Mouse (Mus musculus) MEL (cell line): ENCODE measurements at regions not wholly inside any gene's neighbourhood (a gene's known extent, or its start where the extent isn't known, plus 50 kb on each side); places are given as distances from the start of the nearest gene placed in this dataset.

Experiments
- DNase-seq: peaks from one replicate; pipeline ENCODE4 v3.0.0; 2011; ENCODE audit warnings: low read depth, low spot score
- H3K27ac ChIP-seq: 2 replicates; pipeline ENCODE4 v1.5.1; 2012; ENCODE audit warnings: low read depth, mild to moderate bottlenecking, control low read depth, low read length, moderate library complexity; ENCODE audit not compliant: control insufficient read depth
- H3K27me3 ChIP-seq, 2 experiments: fragments of 150-350 bp in 1 of 2; sonication (generic) in 1 of 2; 2 replicates each; pipeline ENCODE4 v1.6.1; 2012; ENCODE audit warnings: low read length in 2 of 2, mild to moderate bottlenecking in 2 of 2, improper control_type of control experiment in 1 of 2, moderate library complexity in 1 of 2; ENCODE audit not compliant: insufficient read depth in 2 of 2, control insufficient read depth in 1 of 2
- H3K36me3 ChIP-seq, 2 experiments: 2 replicates each; pipeline ENCODE4 v1.6.1; 2012 to 2014; ENCODE audit warnings: low read length in 2 of 2, improper control_type of control experiment in 1 of 2, inconsistent platforms in 1 of 2, mild to moderate bottlenecking in 1 of 2; ENCODE audit not compliant: insufficient read depth in 2 of 2, control insufficient read depth in 1 of 2
- H3K4me1 ChIP-seq, 2 experiments: fragments of 150-350 bp in 1 of 2; sonication (generic) in 1 of 2; 2 replicates each; pipeline ENCODE4 v1.6.1; 2012; ENCODE audit warnings: low read length in 2 of 2, improper control_type of control experiment in 1 of 2, mild to moderate bottlenecking in 1 of 2; ENCODE audit not compliant: insufficient read depth in 2 of 2, control insufficient read depth in 1 of 2
- H3K4me3 ChIP-seq, 2 experiments: fragments of 150-350 bp in 1 of 2; sonication (generic) in 1 of 2; 2 replicates each; pipeline ENCODE4 v1.5.1; 2012; ENCODE audit warnings: low read depth in 2 of 2, low read length in 2 of 2, mild to moderate bottlenecking in 2 of 2, moderate library complexity in 2 of 2, control low read depth in 1 of 2, improper control_type of control experiment in 1 of 2; ENCODE audit not compliant: control insufficient read depth in 1 of 2, insufficient read depth in 1 of 2
- H3K79me2 ChIP-seq: 2 replicates; pipeline ENCODE4 v1.6.1; 2012; ENCODE audit warnings: mild to moderate bottlenecking, low read length, moderate library complexity; ENCODE audit not compliant: control insufficient read depth, poor library complexity, insufficient read depth
- H3K9ac ChIP-seq: 2 replicates; pipeline ENCODE4 v1.6.1; 2012; ENCODE audit warnings: low read depth, mild to moderate bottlenecking, control low read depth, low read length, moderate library complexity; ENCODE audit not compliant: control insufficient read depth, poor library complexity, severe bottlenecking
- H3K9me3 ChIP-seq: fragments of 150-350 bp; sonication (generic); replicated peaks from 2 replicates; pipeline ENCODE4 v1.6.1; 2012; ENCODE audit warnings: mild to moderate bottlenecking, low read length, improper control_type of control experiment, moderate library complexity; ENCODE audit not compliant: insufficient read depth
- BHLHE40 ChIP-seq: IDR thresholded peaks from 2 replicates; pipeline ENCODE4 v1.6.1; 2012; ENCODE audit warnings: low read depth, mild to moderate bottlenecking, inconsistent platforms, low read length, improper control_type of control experiment, borderline replicate concordance
- ELF1 ChIP-seq: IDR thresholded peaks from 2 replicates; pipeline ENCODE4 v1.6.1; 2014; ENCODE audit warnings: low read depth, mild to moderate bottlenecking, inconsistent platforms, low read length, improper control_type of control experiment, moderate library complexity
- EP300 ChIP-seq, 2 experiments: IDR thresholded peaks; 2 replicates each; pipeline ENCODE4 v1.6.1; 2011; ENCODE audit warnings: improper control_type of control experiment in 2 of 2, low read length in 2 of 2, low read depth in 1 of 2, mild to moderate bottlenecking in 1 of 2
- JUND ChIP-seq: IDR thresholded peaks from 2 replicates; pipeline ENCODE4 v1.6.1; 2011; ENCODE audit warnings: low read depth, mild to moderate bottlenecking, improper control_type of control experiment, low read length
- MAFK ChIP-seq: IDR thresholded peaks from 2 replicates; pipeline ENCODE4 v1.6.1; 2011; ENCODE audit warnings: low read depth, mild to moderate bottlenecking, low read length, improper control_type of control experiment, borderline replicate concordance
- MAX ChIP-seq: IDR thresholded peaks from 2 replicates; pipeline ENCODE4 v1.6.1; 2011; ENCODE audit warnings: low read length, improper control_type of control experiment
- MAZ ChIP-seq: IDR thresholded peaks from 2 replicates; pipeline ENCODE4 v1.6.1; 2012; ENCODE audit warnings: low read depth, mild to moderate bottlenecking, inconsistent platforms, low read length, improper control_type of control experiment
- NRF1 ChIP-seq: IDR thresholded peaks from 2 replicates; pipeline ENCODE4 v1.6.1; 2014; ENCODE audit warnings: low read depth, mild to moderate bottlenecking, inconsistent platforms, low read length, improper control_type of control experiment, moderate library complexity; ENCODE audit not compliant: poor library complexity, insufficient read depth, severe bottlenecking
- POLR2A ChIP-seq, 2 experiments: IDR thresholded peaks; 2 replicates each; pipeline ENCODE4 v1.6.1; 2011 to 2012; ENCODE audit warnings: low read length in 2 of 2, mild to moderate bottlenecking in 2 of 2, control low read depth in 1 of 2, improper control_type of control experiment in 1 of 2, low read depth in 1 of 2, moderate library complexity in 1 of 2; ENCODE audit not compliant: control insufficient read depth in 1 of 2, insufficient read depth in 1 of 2, poor library complexity in 1 of 2
- POLR2AphosphoS5 ChIP-seq: IDR thresholded peaks from 2 replicates; pipeline ENCODE4 v1.6.1; 2012; ENCODE audit warnings: low read depth, borderline replicate concordance, mild to moderate bottlenecking, inconsistent platforms, low read length, moderate library complexity, mixed read lengths
- RAD21 ChIP-seq: IDR thresholded peaks from 2 replicates; pipeline ENCODE4 v1.6.1; 2011; ENCODE audit warnings: mild to moderate bottlenecking, low read depth, low read length, improper control_type of control experiment
- SIN3A ChIP-seq: IDR thresholded peaks from 2 replicates; pipeline ENCODE4 v1.6.1; 2012; ENCODE audit warnings: low read length, improper control_type of control experiment, inconsistent platforms
- SMC3 ChIP-seq: IDR thresholded peaks from 2 replicates; pipeline ENCODE4 v1.6.1; 2011; ENCODE audit warnings: low read depth, low read length, improper control_type of control experiment
- TBP ChIP-seq: IDR thresholded peaks from 2 replicates; pipeline ENCODE4 v1.8.0; 2011; ENCODE audit warnings: low read depth, low read length, improper control_type of control experiment
- USF2 ChIP-seq, 2 experiments: IDR thresholded peaks; 2 replicates each; pipeline ENCODE4 v1.6.1; 2011 to 2012; ENCODE audit warnings: improper control_type of control experiment in 2 of 2, low read length in 2 of 2, borderline replicate concordance in 1 of 2, inconsistent platforms in 1 of 2, low read depth in 1 of 2, mild to moderate bottlenecking in 1 of 2; ENCODE audit not compliant: insufficient read depth in 1 of 2
- ZC3H11A ChIP-seq: IDR thresholded peaks from 2 replicates; pipeline ENCODE4 v1.6.1; 2012; ENCODE audit warnings: low read depth, mild to moderate bottlenecking, inconsistent platforms, low read length, improper control_type of control experiment

DNA sequence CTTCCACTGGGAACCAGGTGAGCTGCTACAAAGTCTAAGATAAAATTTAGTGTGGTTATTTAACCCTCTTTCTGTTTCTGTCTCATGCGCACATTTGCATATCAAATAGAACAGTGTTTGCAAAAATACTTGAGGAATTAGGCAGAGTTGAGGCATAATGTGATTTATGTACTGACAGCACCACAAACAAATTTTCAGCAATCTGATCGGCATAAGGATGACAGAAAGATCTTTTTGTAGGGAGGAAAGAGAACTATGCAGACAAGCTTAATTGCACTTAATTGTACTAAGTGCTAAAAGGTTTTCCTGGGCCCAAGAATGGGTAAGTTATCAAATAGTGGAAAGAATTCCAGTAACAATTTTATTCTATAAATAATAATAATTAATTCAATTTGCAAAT lies 670.6 kb upstream of the Klhl29 start:
- no peak for DNase-seq
- no peaks in the 10 kb centered on the region for H3K27me3 ChIP-seq
- TF ChIP-seq RAD21: no peak
- H3K4me1 ChIP-seq: no peaks in the 10 kb centered on the region
- H3K27ac ChIP-seq: no peak overlapping the region
- no peaks in the 10 kb centered on the region for H3K36me3 ChIP-seq
- H3K79me2 ChIP-seq: no peaks in the 10 kb centered on the region
- H3K9ac ChIP-seq: no peak overlapping the region
- H3K4me3 ChIP-seq: no peak overlapping the region
- H3K9me3 ChIP-seq: no peaks in the 10 kb centered on the region

GRCm38 (mm10) chr12:6042326-6042725 lies 666.8 kb upstream of the Klhl29 start:
- no peak overlapping the region for H3K9ac ChIP-seq
- H3K4me3 ChIP-seq: no peak overlapping the region
- TF ChIP-seq JUND (no peak), MAX (no peak), EP300 (IDR thresholded peaks at IDR 0.05; ENCODE audit: low read depth in 1 of 2, low read length in 2 of 2) (no peak), BHLHE40 (no peak), SMC3 (no peak), USF2 (IDR thresholded peaks at IDR 0.05; ENCODE audit: borderline replicate concordance in 1 of 2, insufficient read depth in 1 of 2, low read depth in 1 of 2, low read length in 2 of 2) (no peak), ELF1 (no peak), POLR2AphosphoS5 (no peak), TBP (no peak), ZC3H11A (no peak), POLR2A (IDR thresholded peaks at IDR 0.05; ENCODE audit: control insufficient read depth in 1 of 2, insufficient read depth in 1 of 2, low read depth in 1 of 2, low read length in 2 of 2, poor library complexity in 1 of 2) (no peak), SIN3A (no peak), NRF1 (no peak)
- peak; percentile 14 for DNase-seq
- H3K4me1 ChIP-seq: no peaks in the 10 kb centered on the region
- H3K27ac ChIP-seq: no peak overlapping the region
- no peaks in the 10 kb centered on the region for H3K36me3 ChIP-seq
- H3K79me2 ChIP-seq: no peaks in the 10 kb centered on the region
- no peaks in the 10 kb centered on the region for H3K27me3 ChIP-seq
- no peaks in the 10 kb centered on the region for H3K9me3 ChIP-seq

DNA sequence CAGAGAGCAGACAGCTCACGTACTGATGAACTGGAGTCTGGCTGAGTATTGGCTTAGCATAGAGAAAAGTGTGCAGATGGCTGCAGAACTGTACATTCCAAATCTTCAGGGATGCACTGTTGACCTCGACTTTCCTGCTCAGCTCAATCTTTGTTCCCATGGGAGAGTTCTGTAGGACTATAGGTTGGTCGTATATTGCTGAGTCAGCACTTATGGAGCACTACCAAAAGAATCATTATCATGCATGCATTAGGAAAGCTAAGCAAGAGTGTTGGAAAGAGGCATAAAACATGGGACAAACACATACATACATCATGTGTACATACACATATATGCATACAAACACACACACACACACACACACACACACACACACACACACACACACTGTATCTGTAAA lies 648.6 kb upstream of the Klhl29 start:
- TF ChIP-seq TBP (no peak), MAZ (no peak), MAFK (peak; percentile 92)
- Histone ChIP-seq H3K27ac (no peak overlapping the region), H3K36me3 (no peaks in the 10 kb centered on the region)

More for the DNA sequence above, 648.6 kb upstream of the Klhl29 start:
- Histone ChIP-seq H3K4me1 (no peaks in the 10 kb centered on the region), H3K9ac (no peak overlapping the region), H3K27me3 (no peaks in the 10 kb centered on the region), H3K9me3 (no peaks in the 10 kb centered on the region), H3K79me2 (no peaks in the 10 kb centered on the region), H3K4me3 (no peak overlapping the region)
- DNase-seq: no peak
